Mouse (Mus musculus) bone marrow macrophage, adult 2 months (primary cell): ENCODE measurements at regions not wholly inside any gene's neighbourhood (a gene's known extent, or its start where the extent isn't known, plus 50 kb on each side); places are given as distances from the start of the nearest gene placed in this dataset.

Experiments
- H3K27ac ChIP-seq: 2 replicates; pipeline ENCODE4 v1.5.1; 2012; ENCODE audit warnings: low read depth, low read length; ENCODE audit not compliant: insufficient read depth
- H3K4me1 ChIP-seq: 2 replicates; pipeline ENCODE4 v1.6.1; 2012; ENCODE audit warnings: low read length; ENCODE audit not compliant: control insufficient read depth, insufficient read depth
- H3K4me3 ChIP-seq: 2 replicates; pipeline ENCODE4 v1.5.1; 2012; ENCODE audit warnings: mild to moderate bottlenecking, low read length, moderate library complexity; ENCODE audit not compliant: insufficient read depth
- CTCF ChIP-seq: IDR thresholded peaks from 2 replicates; pipeline ENCODE4 v1.5.1; 2012; ENCODE audit warnings: low read depth, mild to moderate bottlenecking, low read length, moderate library complexity
- POLR2A ChIP-seq: IDR thresholded peaks from 2 replicates; pipeline ENCODE4 v1.6.1; 2012; ENCODE audit warnings: mild to moderate bottlenecking, low read depth, low read length, borderline replicate concordance

- no peak for TF ChIP-seq POLR2A
- TF ChIP-seq CTCF: no peak
- H3K27ac ChIP-seq: no peak overlapping the region
- no peak overlapping the region for H3K4me3 ChIP-seq
- no peaks in the 10 kb centered on the region for H3K4me1 ChIP-seq
These were observed 478.9 kb downstream of the Efnb2 start for GRCm38 (mm10) chr8:8182108-8182507.

GRCm38 (mm10) chr8:8174286-8174685 lies 486.8 kb downstream of the Efnb2 start:
- TF ChIP-seq POLR2A: no peak
- TF ChIP-seq CTCF: no peak
- no peaks in the 10 kb centered on the region for H3K4me1 ChIP-seq
- H3K27ac ChIP-seq: no peak overlapping the region
- no peak overlapping the region for H3K4me3 ChIP-seq

- no peak for TF ChIP-seq CTCF
- no peak for TF ChIP-seq POLR2A
- no peaks in the 10 kb centered on the region for H3K4me1 ChIP-seq
- no peak overlapping the region for H3K4me3 ChIP-seq
- no peak overlapping the region for H3K27ac ChIP-seq
These were observed 492.4 kb downstream of the Efnb2 start for GRCm38 (mm10) chr8:8168674-8169073.

- no peak overlapping the region for H3K4me3 ChIP-seq
- H3K27ac ChIP-seq: no peak overlapping the region
- TF ChIP-seq CTCF (no peak), POLR2A (no peak)
- no peaks in the 10 kb centered on the region for H3K4me1 ChIP-seq
These were observed 492.8 kb downstream of the Efnb2 start for GRCm38 (mm10) chr8:8168250-8168649.

- no peak overlapping the region for H3K4me3 ChIP-seq
- TF ChIP-seq POLR2A (no peak), CTCF (no peak)
These were observed 513.5 kb downstream of the Efnb2 start for GRCm38 (mm10) chr8:8147527-8147926.

GRCm38 (mm10) chr8:8142933-8143495 lies 518.0 kb downstream of the Efnb2 start:
- no peak overlapping the region for H3K4me3 ChIP-seq
- no peak for TF ChIP-seq CTCF
- no peak for TF ChIP-seq POLR2A
- H3K4me1 ChIP-seq: no peaks in the 10 kb centered on the region
- no peak overlapping the region for H3K27ac ChIP-seq

More at GRCm38 (mm10) chr8:8147527-8147926, 513.5 kb downstream of the Efnb2 start:
- H3K4me1 ChIP-seq: no peaks in the 10 kb centered on the region
- no peak overlapping the region for H3K27ac ChIP-seq

- TF ChIP-seq POLR2A: no peak
- TF ChIP-seq CTCF: no peak
- Histone ChIP-seq H3K4me3 (no peak overlapping the region), H3K4me1 (no peaks in the 10 kb centered on the region)
These were observed 518.6 kb downstream of the Efnb2 start for GRCm38 (mm10) chr8:8142461-8142860.

GRCm38 (mm10) chr8:8139720-8140119 lies 521.3 kb downstream of the Efnb2 start:
- TF ChIP-seq POLR2A: no peak
- no peak for TF ChIP-seq CTCF
- Histone ChIP-seq H3K4me3 (no peak overlapping the region), H3K4me1 (no peaks in the 10 kb centered on the region), H3K27ac (no peak overlapping the region)

More at GRCm38 (mm10) chr8:8142461-8142860, 518.6 kb downstream of the Efnb2 start:
- H3K27ac ChIP-seq: no peak overlapping the region

GRCm38 (mm10) chr8:8133001-8133785 lies 527.8 kb downstream of the Efnb2 start:
- H3K4me3 ChIP-seq: no peak overlapping the region
- no peaks in the 10 kb centered on the region for H3K4me1 ChIP-seq
- TF ChIP-seq CTCF: no peak
- no peak for TF ChIP-seq POLR2A
- H3K27ac ChIP-seq: no peak overlapping the region

- Histone ChIP-seq H3K27ac (no peak overlapping the region), H3K4me1 (no peaks in the 10 kb centered on the region)
- TF ChIP-seq POLR2A (no peak), CTCF (no peak)
These were observed 529.1 kb downstream of the Efnb2 start for GRCm38 (mm10) chr8:8131961-8132376.

More at GRCm38 (mm10) chr8:8131961-8132376, 529.1 kb downstream of the Efnb2 start:
- H3K4me3 ChIP-seq: no peak overlapping the region
